8 mouse cellular contexts compared by ENCODE assay signal in genomic region chr8:88646837-88647778, GRCm38 (mm10). TPM values are rescaled to one million over a fixed set of nuclear protein-coding genes. Genes with fewer than 3 reads are reported as not detected.
DNase-seq lines count a peak whose midpoint lies in the region; ATAC-seq lines count a peak whose summit lies in the region.

TSS of gene Nod2 (plus strand) at chr8:88647315.

- 10% methylated on average over 33 of the region's 33 CpGs for WGBS in forebrain, embryonic 16.5 days
- WGBS in limb, embryonic 10.5 days, result 8% methylated on average over 33 of the region's 33 CpGs

- ATAC-seq in forebrain, embryonic 16.5 days, result peak; percentile 64
- peak; percentile 70 to 88 for ATAC-seq in hematopoietic stem cell, adult 5-6 weeks (replicated peaks in 1 of 2; ENCODE audit: insufficient read depth in 1 of 2, low FRiP score in 2 of 2, low TSS enrichment in 1 of 2, low read depth in 1 of 2, poor library complexity in 2 of 2, severe bottlenecking in 2 of 2)

- H3K9me3 ChIP-seq in forebrain, embryonic 16.5 days (ENCODE audit: control insufficient read depth, low read length), result no peaks in the 10 kb centered on the region
- no peaks in the 10 kb centered on the region for H3K9me3 ChIP-seq in limb, embryonic 10.5 days (replicated peaks)

- H3K4me3 ChIP-seq in forebrain, embryonic 16.5 days (replicated peaks; ENCODE audit: low read length), result peak within 1 kb of the TSS; percentile 37
- H3K4me3 ChIP-seq in limb, embryonic 10.5 days, result peak within 1 kb of the TSS; percentile 49

- no peak within 1 kb of the TSS for H3K27ac ChIP-seq in forebrain, embryonic 16.5 days (ENCODE audit: low read length)
- 0 out of 2 replicates have a peak within 1 kb of the TSS, but pooled peaks have one; percentile 21 for H3K27ac ChIP-seq in limb, embryonic 10.5 days

- no peaks in the 10 kb centered on the region; the same call in 1 of the 2 replicates for H3K27me3 ChIP-seq in forebrain, embryonic 16.5 days (replicated peaks; ENCODE audit: control insufficient read depth, insufficient read depth, low read length)
- peaks cover 42% of the 10 kb centered on the region for H3K27me3 ChIP-seq in limb, embryonic 10.5 days (ENCODE audit: low read depth, poor library complexity, severe bottlenecking)

- H3K4me1 ChIP-seq in forebrain, embryonic 16.5 days (replicated peaks; ENCODE audit: control insufficient read depth, insufficient read depth, low read length), result peaks cover 9% of the 10 kb centered on the region
- H3K4me1 ChIP-seq in limb, embryonic 10.5 days, result peaks cover 31% of the 10 kb centered on the region

- H3K36me3 ChIP-seq in forebrain, embryonic 16.5 days (ENCODE audit: control insufficient read depth, insufficient read depth), result no peaks in the 10 kb centered on the region
- H3K36me3 ChIP-seq in limb, embryonic 10.5 days, result no peaks in the 10 kb centered on the region

- DNase-seq in T-cell, adult 2 months (ENCODE audit: low spot score), result peak; percentile 62
- DNase-seq in cerebellum, adult 11-12 months, result peak; percentile 32
- DNase-seq in limb, embryonic 10.5 days (ENCODE audit: low spot score), result peak; percentile 79
- peak; percentile 70 for DNase-seq in mesoderm, embryonic 11.5 days (ENCODE audit: low read depth, low spot score)
- DNase-seq in spleen, adult 12 weeks (ENCODE audit: low spot score), result peak; percentile 48
- DNase-seq in layer of hippocampus, adult 8-10 months (ENCODE audit: low spot score in 2 of 2), result no peak

- H3K9ac ChIP-seq in forebrain, embryonic 16.5 days (replicated peaks; ENCODE audit: low read depth, low read length), result peak within 1 kb of the TSS; percentile 50

- peak within 1 kb of the TSS; percentile 64 for H3K4me2 ChIP-seq in forebrain, embryonic 16.5 days (ENCODE audit: low read length)

RNA-seq across cellular contexts. Expression of gene Nod2, which starts in this region (rescaled TPM):
- 0.06 and 0.20 TPM in 2 replicates for polyA plus RNA-seq in forebrain, embryonic 16.5 days (2015; fragmentation: Nextera tagmentation; extraction: Ambion mirVana)
- 0.94 and 1.1 TPM in 2 replicates for total RNA-seq in hematopoietic stem cell, adult 5-6 weeks (2017)
- 0.10 and 0.18 TPM in 2 replicates for polyA plus RNA-seq in limb, embryonic 10.5 days (2016; fragmentation: Nextera tagmentation; extraction: Ambion mirVana)
- total RNA-seq in layer of hippocampus, adult 8-10 months (2022), result under 1 TPM; 0.22 to 0.82 (median 0.42) TPM

Comparison
In these comparisons a context has a peak if more than half of its experiments do, and no peak if none do; other contexts are left out.
1. Peak in ATAC-seq, H3K4me3 ChIP-seq, H3K9ac ChIP-seq and H3K4me2 ChIP-seq in forebrain, embryonic 16.5 days; RNA of the gene not detected or under 1 TPM.
2. Peak in DNase-seq, H3K4me3 ChIP-seq and H3K27ac ChIP-seq in limb, embryonic 10.5 days; RNA of the gene not detected or under 1 TPM.
3. DNase-seq: peak in T-cell, adult 2 months (single experiment), cerebellum, adult 11-12 months (single experiment), mesoderm, embryonic 11.5 days (single experiment) and spleen, adult 12 weeks (single experiment); none in layer of hippocampus, adult 8-10 months (0 of 2).